Mouse (Mus musculus) right cerebral cortex, postnatal 14 days (tissue): ENCODE measurements around the gene Gna14.

Experiments
- DNase-seq: peaks from one replicate; pipeline ENCODE4 v3.0.0; 2022

The Gna14 gene

GRCm38 (mm10) chr19:16598653-16599297 lies 163.2 kb downstream of the Gna14 start:
- no peak for DNase-seq

- peak; percentile 56 for DNase-seq
Measured at GRCm38 (mm10) chr19:16599298-16599970, 163.9 kb downstream of the Gna14 start.

GRCm38 (mm10) chr19:16602026-16602425 lies 166.5 kb downstream of the Gna14 start:
- no peak for DNase-seq

DNA sequence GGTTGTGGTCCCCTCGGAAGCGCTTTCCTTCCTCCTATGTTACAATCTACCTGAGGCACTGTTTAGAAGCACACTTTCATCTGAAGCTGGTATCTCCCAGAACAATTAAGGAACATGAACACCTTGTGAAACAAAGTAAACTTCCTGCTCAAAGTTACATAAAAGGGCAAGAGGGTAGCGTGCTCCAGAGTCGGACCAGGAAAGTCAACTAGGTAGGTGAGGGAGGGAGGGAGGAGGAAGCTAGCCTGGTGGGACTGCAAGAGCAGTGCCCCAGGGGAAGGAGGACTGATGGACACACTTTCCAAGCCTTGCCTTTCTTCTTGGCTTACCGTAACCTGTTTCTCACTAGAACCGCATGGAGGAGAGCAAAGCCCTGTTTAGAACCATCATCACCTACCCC lies 172.1 kb downstream of the Gna14 start:
- no peak for DNase-seq

GRCm38 (mm10) chr19:16623154-16623553 lies 187.6 kb downstream of the Gna14 start:
- no peak for DNase-seq

GRCm38 (mm10) chr19:16624994-16625393 lies 189.4 kb downstream of the Gna14 start:
- no peak for DNase-seq

DNA sequence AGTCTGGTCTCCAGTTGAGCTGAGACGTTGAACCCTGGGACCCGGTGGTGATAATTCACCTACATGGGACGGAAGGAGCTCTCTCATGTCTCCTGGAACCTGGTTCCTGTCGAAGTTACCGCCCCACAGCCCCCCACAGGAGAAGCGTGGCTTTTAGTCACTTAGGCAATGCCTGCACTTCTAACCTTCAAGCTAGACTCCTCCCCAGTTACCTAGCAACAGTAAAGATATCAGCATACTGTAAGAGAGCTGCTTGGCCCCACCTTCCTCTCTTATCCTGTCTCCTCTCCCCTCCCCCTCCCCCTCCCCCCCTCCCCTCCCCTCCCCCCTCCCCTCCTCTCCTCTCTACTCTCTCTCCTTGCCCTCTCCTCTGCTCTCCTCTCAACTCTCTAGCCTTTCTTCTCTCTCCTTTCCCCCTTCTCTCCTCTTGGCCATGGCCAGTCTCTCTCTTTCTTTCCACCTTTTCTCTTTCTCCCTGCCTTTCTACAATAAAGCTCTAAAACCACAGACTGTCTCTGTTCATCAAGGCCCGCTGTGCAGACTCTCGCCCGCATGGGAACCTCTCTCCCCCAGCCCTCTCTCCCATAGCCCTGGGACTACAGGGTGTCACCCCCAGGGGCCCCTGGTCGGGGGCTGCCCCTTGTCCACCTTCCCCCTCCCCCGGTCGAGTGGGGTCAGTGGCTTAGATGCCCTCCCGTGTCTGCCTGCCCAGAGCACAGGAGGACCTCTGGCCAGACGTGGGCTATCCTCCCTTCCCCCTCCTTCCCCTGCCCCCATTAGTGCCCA lies 190.2 kb downstream of the Gna14 start:
- no peak for DNase-seq
